Mouse (Mus musculus) central nervous system, embryonic 11.5 days (tissue): Measurements from ENCODE around the gene Hepacam2. TPM values are rescaled to one million over a fixed set of nuclear protein-coding genes. Genes with fewer than 3 reads are reported as not detected.

ENCODE experiments used
- polyA plus RNA-seq: library from polyadenylated mRNA; depleted of rRNA; stranded (reverse); fragments of >200 nt; gene quantifications from 2 replicates; pipeline ENCODE4 v1.2.3, GENCODE M21; 2012; rRNA removed

Gene Hepacam2
- 1.1 and 1.7 TPM in 2 replicates for polyA plus RNA-seq

GRCm38 (mm10) chr6:3498162-3498848, at the start of gene Hepacam2, which contains the start of gene Vps50:
Gene Hepacam2, minus strand, starts transcription at chr6:3498298.
Gene Vps50, plus strand, starts transcription at chr6:3498382.

Other genes starting within 250 kb of the Hepacam2 start
- gene Samd9l, start 98.7 kb downstream of the Hepacam2 start, polyA plus RNA-seq = 0.43 and 1.0 TPM in 2 replicates
- 19.4 and 25.6 TPM in 2 replicates for gene Vps50, start 84 bp upstream of the Hepacam2 start, polyA plus RNA-seq